Mouse (Mus musculus) lung, embryonic 15.5 days (tissue): ENCODE results near the gene Babam1. TPM values are rescaled to one million over a fixed set of nuclear protein-coding genes. Genes with fewer than 3 reads are reported as not detected.
"Not testable (repeated sequence)": the region's sequence is repeated elsewhere in the genome, so short reads cannot be mapped to it uniquely, and the experiment has no call there.

Experiments
- ATAC-seq: fragments of 200-750 bp; cut with Nextera tagmentation; 2 replicates; pipeline ENCODE4 v1.8.0; 2017; ENCODE audit warnings: moderate number of reproducible peaks, borderline replicate concordance; ENCODE audit not compliant: low FRiP score, low TSS enrichment; ENCODE audit errors: extremely low read depth
- H3K27ac ChIP-seq: fragments of 300-500 bp; sonication (generic); 2 replicates; pipeline ENCODE4 v1.5.1; 2015; ENCODE audit warnings: moderate library complexity, mild to moderate bottlenecking, inconsistent platforms
- H3K27me3 ChIP-seq: fragments of 300-500 bp; sonication (generic); 2 replicates; pipeline ENCODE4 v1.6.1; 2015; ENCODE audit warnings: inconsistent platforms
- H3K36me3 ChIP-seq: fragments of 300-500 bp; sonication (generic); 2 replicates; pipeline ENCODE4 v1.6.1; 2015; ENCODE audit warnings: inconsistent platforms
- H3K4me1 ChIP-seq: fragments of 300-500 bp; sonication (generic); 2 replicates; pipeline ENCODE4 v1.6.1; 2015; ENCODE audit warnings: inconsistent platforms
- H3K4me2 ChIP-seq: fragments of 300-500 bp; sonication (generic); 2 replicates; pipeline ENCODE4 v1.6.1; 2015; ENCODE audit warnings: inconsistent platforms, mild to moderate bottlenecking, moderate library complexity
- H3K4me3 ChIP-seq: fragments of 300-500 bp; sonication (generic); 2 replicates; pipeline ENCODE4 v1.5.1; 2015; ENCODE audit warnings: mild to moderate bottlenecking, inconsistent platforms
- H3K9ac ChIP-seq: fragments of 300-500 bp; sonication (generic); 2 replicates; pipeline ENCODE4 v1.6.1; 2015; ENCODE audit warnings: inconsistent platforms
- H3K9me3 ChIP-seq: fragments of 300-500 bp; sonication (generic); 2 replicates; pipeline ENCODE4 v1.6.1; 2016; ENCODE audit warnings: inconsistent platforms
- WGBS: fragments of 180-500 bp; shearing (Covaris S2); methylation state at CpG from one replicate; pipeline ENCODE4 v1.1.7; 2015; 5-methylcytosine and 5-hydroxymethylcytosine counted together
- polyA plus RNA-seq: library from polyadenylated mRNA; unstranded; fragments of >200 nt; fragmentation: Nextera tagmentation; extraction: Ambion mirVana; gene quantifications from 2 replicates; pipeline ENCODE4 v1.2.1, GENCODE M21; 2015

Gene Babam1
- polyA plus RNA-seq, 1 experiment from 2014 or later: 109 TPM

GRCm38 (mm10) chr8:71411535-71412273, 15.0 kb downstream of the Babam1 start:
- no peak for ATAC-seq
- no peaks in the 10 kb centered on the region for H3K27me3 ChIP-seq
- 43% methylated on average over 11 of the region's 11 CpGs for WGBS
- H3K4me1 ChIP-seq: peaks cover 12% of the 10 kb centered on the region
- no peak overlapping the region for H3K4me3 ChIP-seq
- peaks cover 26% of the 10 kb centered on the region for H3K36me3 ChIP-seq
- H3K4me2 ChIP-seq: no peak overlapping the region
- no peak overlapping the region for H3K27ac ChIP-seq
- no peak overlapping the region for H3K9ac ChIP-seq
- H3K9me3 ChIP-seq: no peaks in the 10 kb centered on the region

GRCm38 (mm10) chr8:71422121-71422520, 25.5 kb downstream of the Babam1 start:
- Histone ChIP-seq H3K4me1 (no peaks in the 10 kb centered on the region), H3K9ac (no peak overlapping the region), H3K27ac (no peak overlapping the region), H3K4me3 (no peak overlapping the region), H3K27me3 (no peaks in the 10 kb centered on the region), H3K36me3 (no peaks in the 10 kb centered on the region), H3K9me3 (no peaks in the 10 kb centered on the region), H3K4me2 (no peak overlapping the region)
- ATAC-seq: no peak

GRCm38 (mm10) chr8:71432935-71433334, 36.3 kb downstream of the Babam1 start:
- H3K9me3 ChIP-seq, H3K4me3 ChIP-seq, H3K27me3 ChIP-seq, H3K9ac ChIP-seq, ATAC-seq, H3K4me1 ChIP-seq, H3K27ac ChIP-seq, H3K36me3 ChIP-seq, H3K4me2 ChIP-seq: not testable (repeated sequence)
- 69% methylated on average over 1 of the region's 1 CpGs for WGBS

- Histone ChIP-seq H3K27ac (no peak overlapping the region), H3K9me3 (peaks cover 3% of the 10 kb centered on the region; the same call in 1 of the 2 replicates), H3K4me2 (no peak overlapping the region), H3K9ac (no peak overlapping the region), H3K27me3 (peaks cover 3% of the 10 kb centered on the region; the same call in 1 of the 2 replicates), H3K4me1 (no peaks in the 10 kb centered on the region), H3K4me3 (no peak overlapping the region), H3K36me3 (no peaks in the 10 kb centered on the region)
- no peak for ATAC-seq
- WGBS: 35% methylated on average over 3 of the region's 3 CpGs
Measured at GRCm38 (mm10) chr8:71437041-71437440, 40.4 kb downstream of the Babam1 start.

GRCm38 (mm10) chr8:71441404-71441803, 44.7 kb downstream of the Babam1 start:
- no peak for ATAC-seq
- H3K4me1 ChIP-seq: no peaks in the 10 kb centered on the region
- no peaks in the 10 kb centered on the region for H3K9me3 ChIP-seq
- no peak overlapping the region for H3K4me2 ChIP-seq
- no peak overlapping the region for H3K27ac ChIP-seq
- under 1% methylated on average over 7 of the region's 7 CpGs for WGBS
- no peaks in the 10 kb centered on the region for H3K36me3 ChIP-seq
- no peak overlapping the region for H3K9ac ChIP-seq
- no peak overlapping the region for H3K4me3 ChIP-seq
- peaks cover 19% of the 10 kb centered on the region; the same call in 1 of the 2 replicates for H3K27me3 ChIP-seq

GRCm38 (mm10) chr8:71445096-71445495, 48.4 kb downstream of the Babam1 start:
- H3K36me3 ChIP-seq: no peaks in the 10 kb centered on the region
- H3K4me3 ChIP-seq: no peak overlapping the region
- WGBS: 71% methylated on average over 7 of the region's 7 CpGs
- H3K4me2 ChIP-seq: no peak overlapping the region
- no peak overlapping the region for H3K27ac ChIP-seq
- H3K9ac ChIP-seq: no peak overlapping the region
- H3K4me1 ChIP-seq: no peaks in the 10 kb centered on the region
- no peaks in the 10 kb centered on the region for H3K9me3 ChIP-seq
- peaks cover 19% of the 10 kb centered on the region; the same call in 1 of the 2 replicates for H3K27me3 ChIP-seq
- ATAC-seq: no peak

- Histone ChIP-seq H3K4me1 (no peaks in the 10 kb centered on the region), H3K27ac (no peak overlapping the region), H3K4me3 (no peak overlapping the region), H3K9me3 (no peaks in the 10 kb centered on the region), H3K36me3 (no peaks in the 10 kb centered on the region), H3K4me2 (no peak overlapping the region), H3K27me3 (no peaks in the 10 kb centered on the region), H3K9ac (no peak overlapping the region)
- whole genome bisulfite sequencing: 60% methylated on average over 4 of the region's 4 CpGs
- no peak for ATAC-seq
Measured at GRCm38 (mm10) chr8:71451337-71451736, 54.7 kb downstream of the Babam1 start.

GRCm38 (mm10) chr8:71451777-71452176, 55.1 kb downstream of the Babam1 start:
- Histone ChIP-seq H3K4me1 (no peaks in the 10 kb centered on the region), H3K9me3 (no peaks in the 10 kb centered on the region), H3K4me3 (no peak overlapping the region), H3K9ac (no peak overlapping the region), H3K27me3 (no peaks in the 10 kb centered on the region), H3K4me2 (no peak overlapping the region), H3K27ac (no peak overlapping the region), H3K36me3 (no peaks in the 10 kb centered on the region)
- WGBS: 42% methylated on average over 11 of the region's 11 CpGs
- ATAC-seq: no peak

- no peak overlapping the region for H3K4me3 ChIP-seq
- H3K36me3 ChIP-seq: peaks cover 1% of the 10 kb centered on the region; the same call in 1 of the 2 replicates
- H3K9me3 ChIP-seq: no peaks in the 10 kb centered on the region
- no peak overlapping the region for H3K4me2 ChIP-seq
- WGBS: 61% methylated on average over 2 of the region's 2 CpGs
- no peaks in the 10 kb centered on the region for H3K27me3 ChIP-seq
- H3K27ac ChIP-seq: no peak overlapping the region
- no peak overlapping the region for H3K9ac ChIP-seq
- ATAC-seq: no peak
- 0 out of 2 replicates have a peak, but pooled peaks cover 3% of the 10 kb centered on the region for H3K4me1 ChIP-seq
Measured at GRCm38 (mm10) chr8:71452669-71453068, 56.0 kb downstream of the Babam1 start.

Other genes starting within 250 kb of the Babam1 start
- 18.5 TPM in 2 replicates for gene Myo9b, start 124.1 kb upstream of the Babam1 start, polyA plus RNA-seq
- gene Haus8, start 123.9 kb upstream of the Babam1 start, polyA plus RNA-seq: 57.7 and 68.7 TPM in 2 replicates
- gene Use1, start 30.0 kb upstream of the Babam1 start, polyA plus RNA-seq: 85.0 and 87.0 TPM in 2 replicates
- 7.0 and 7.2 TPM in 2 replicates for gene Ocel1, start 25.6 kb upstream of the Babam1 start, polyA plus RNA-seq
- gene Nr2f6, start 14.9 kb upstream of the Babam1 start, polyA plus RNA-seq: 76.6 and 80.4 TPM in 2 replicates
- gene Ushbp1, start 1.1 kb upstream of the Babam1 start, polyA plus RNA-seq: 28.2 and 30.7 TPM in 2 replicates
- gene Ankle1, start 9.1 kb downstream of the Babam1 start, polyA plus RNA-seq: 42.6 and 46.7 TPM in 2 replicates
- gene Abhd8, start 66.8 kb downstream of the Babam1 start, polyA plus RNA-seq: 51.3 and 56.0 TPM in 2 replicates
- gene Mrpl34, start 68.1 kb downstream of the Babam1 start, polyA plus RNA-seq: 130 and 147 TPM in 2 replicates
- 104 TPM in 2 replicates for gene Dda1, start 72.3 kb downstream of the Babam1 start, polyA plus RNA-seq
- gene Ano8, start 89.1 kb downstream of the Babam1 start, polyA plus RNA-seq: 1.6 and 1.9 TPM in 2 replicates
- gene Gtpbp3, start 91.2 kb downstream of the Babam1 start, polyA plus RNA-seq: 16.3 and 19.1 TPM in 2 replicates
- 146 and 147 TPM in 2 replicates for gene Plvap, start 114.9 kb downstream of the Babam1 start, polyA plus RNA-seq
- gene Ccdc194, start 128.8 kb downstream of the Babam1 start, polyA plus RNA-seq: 0.39 and 0.65 TPM in 2 replicates
- 49.7 and 52.0 TPM in 2 replicates for gene Bst2, start 140.6 kb downstream of the Babam1 start, polyA plus RNA-seq
- gene Mvb12a, start 146.1 kb downstream of the Babam1 start, polyA plus RNA-seq: 95.2 and 96.6 TPM in 2 replicates
- gene Tmem221, start 162.0 kb downstream of the Babam1 start, polyA plus RNA-seq: 3.3 and 4.6 TPM in 2 replicates
- not detected in 2 replicates for gene Nxnl1, start 169.7 kb downstream of the Babam1 start, polyA plus RNA-seq
- 34.3 and 36.7 TPM in 2 replicates for gene Slc27a1, start 172.0 kb downstream of the Babam1 start, polyA plus RNA-seq
- gene Pgls, start 195.3 kb downstream of the Babam1 start, polyA plus RNA-seq: 228 and 230 TPM in 2 replicates
- gene Fam129c, start 200.8 kb downstream of the Babam1 start, polyA plus RNA-seq: 3.1 and 3.4 TPM in 2 replicates
- gene Colgalt1, start 214.1 kb downstream of the Babam1 start, polyA plus RNA-seq: 77.9 and 79.3 TPM in 2 replicates